Mouse (Mus musculus): ENCODE results near the gene Cdkn1c. TPM values are rescaled to one million over a fixed set of nuclear protein-coding genes. Genes with fewer than 3 reads are reported as not detected.

The Cdkn1c gene
- polyA plus RNA-seq, 1 experiment from 2014 or later, result 617 TPM

DNA sequence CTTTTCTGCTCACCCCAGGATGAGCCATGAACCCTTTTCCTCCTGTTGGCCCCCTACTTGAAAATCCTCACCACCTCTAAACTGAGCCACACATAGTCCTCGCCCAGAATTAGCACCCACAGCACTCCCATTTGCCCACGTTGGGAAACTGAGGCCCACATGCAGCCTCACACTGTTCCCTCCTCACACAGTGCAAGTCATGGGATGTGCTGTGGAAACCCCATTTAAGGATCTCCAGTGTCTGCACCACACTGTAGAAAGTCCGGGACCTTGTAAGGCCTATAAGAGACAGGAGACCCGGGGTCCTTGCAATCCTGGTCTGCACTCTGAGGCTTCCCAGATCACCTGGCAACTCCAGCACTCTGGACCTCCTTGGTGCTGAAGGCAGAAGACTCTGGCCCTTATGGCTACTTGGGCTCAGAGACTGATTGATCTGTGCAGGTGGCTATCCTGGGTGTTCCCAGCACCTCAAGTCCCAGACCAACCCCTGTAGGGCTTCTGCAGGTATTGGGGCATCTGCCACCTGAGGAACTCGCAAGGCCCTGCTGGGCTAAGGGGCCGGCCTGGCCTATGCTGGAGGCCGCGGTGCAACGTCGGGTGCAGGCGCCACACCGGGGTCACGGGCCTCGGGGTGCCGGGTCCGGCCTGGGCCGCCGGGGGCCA, 23.5 kb downstream of the Cdkn1c start:
- WGBS, result 15% methylated on average over 18 of the region's 18 CpGs
- H3K27ac ChIP-seq (ENCODE audit: low read depth, low read length), result no peak overlapping the region
- no peaks in the 10 kb centered on the region for H3K36me3 ChIP-seq (ENCODE audit: control insufficient read depth, insufficient read depth, low read length)
- peak overlapping the region; percentile 42 for H3K4me3 ChIP-seq (ENCODE audit: low read depth, low read length)
- no peaks in the 10 kb centered on the region for H3K9me3 ChIP-seq (ENCODE audit: control insufficient read depth, low read length)
- DNase-seq (ENCODE audit: low spot score) (peak; percentile 51), ATAC-seq (replicated peaks; ENCODE audit: low FRiP score) (no peak)
- H3K4me2 ChIP-seq, result peak overlapping the region; percentile 55
- H3K9ac ChIP-seq (ENCODE audit: low read depth, low read length), result peak overlapping the region; percentile 66
- H3K4me1 ChIP-seq (replicated peaks; ENCODE audit: control insufficient read depth, insufficient read depth, low read length), result peaks cover 2% of the 10 kb centered on the region
- H3K27me3 ChIP-seq (replicated peaks; ENCODE audit: control insufficient read depth, insufficient read depth, low read length), result peaks cover 49% of the 10 kb centered on the region

- Histone ChIP-seq H3K27me3 (replicated peaks; ENCODE audit: control insufficient read depth, insufficient read depth, low read length) (peaks cover 28% of the 10 kb centered on the region), H3K4me3 (ENCODE audit: low read depth, low read length) (no peak overlapping the region), H3K9me3 (ENCODE audit: control insufficient read depth, low read length) (no peaks in the 10 kb centered on the region), H3K27ac (ENCODE audit: low read depth, low read length) (no peak overlapping the region), H3K4me2 (no peak overlapping the region), H3K36me3 (ENCODE audit: control insufficient read depth, insufficient read depth, low read length) (no peaks in the 10 kb centered on the region), H3K9ac (ENCODE audit: low read depth, low read length) (no peak overlapping the region), H3K4me1 (replicated peaks; ENCODE audit: control insufficient read depth, insufficient read depth, low read length) (peaks cover 2% of the 10 kb centered on the region; the same call in 1 of the 2 replicates)
- DNase-seq (ENCODE audit: low spot score), result no peak
- 80% methylated on average over 7 of the region's 7 CpGs for WGBS
- ATAC-seq (replicated peaks; ENCODE audit: low FRiP score), result no peak
These were observed 27.5 kb downstream of the Cdkn1c start for GRCm38 (mm10) chr7:143433331-143433730.

- Histone ChIP-seq H3K27ac (ENCODE audit: low read depth, low read length) (no peak overlapping the region), H3K4me3 (ENCODE audit: low read depth, low read length) (no peak overlapping the region), H3K27me3 (replicated peaks; ENCODE audit: control insufficient read depth, insufficient read depth, low read length) (peaks cover 21% of the 10 kb centered on the region), H3K4me2 (no peak overlapping the region), H3K36me3 (ENCODE audit: control insufficient read depth, insufficient read depth, low read length) (no peaks in the 10 kb centered on the region), H3K4me1 (replicated peaks; ENCODE audit: control insufficient read depth, insufficient read depth, low read length) (peaks cover 1% of the 10 kb centered on the region; the same call in 1 of the 2 replicates), H3K9me3 (ENCODE audit: control insufficient read depth, low read length) (no peaks in the 10 kb centered on the region), H3K9ac (ENCODE audit: low read depth, low read length) (no peak overlapping the region)
- WGBS, result 65% methylated on average over 1 of the region's 1 CpGs
- no peak for DNase-seq (ENCODE audit: low spot score)
- no peak for ATAC-seq (replicated peaks; ENCODE audit: low FRiP score)
These were observed 28.2 kb downstream of the Cdkn1c start for GRCm38 (mm10) chr7:143432631-143433030.

- Histone ChIP-seq H3K9me3 (ENCODE audit: control insufficient read depth, low read length) (no peaks in the 10 kb centered on the region), H3K9ac (ENCODE audit: low read depth, low read length) (no peak overlapping the region), H3K27ac (ENCODE audit: low read depth, low read length) (no peak overlapping the region), H3K36me3 (ENCODE audit: control insufficient read depth, insufficient read depth, low read length) (no peaks in the 10 kb centered on the region), H3K27me3 (replicated peaks; ENCODE audit: control insufficient read depth, insufficient read depth, low read length) (peaks cover 4% of the 10 kb centered on the region; the same call in 1 of the 2 replicates), H3K4me1 (replicated peaks; ENCODE audit: control insufficient read depth, insufficient read depth, low read length) (no peaks in the 10 kb centered on the region; the same call in 1 of the 2 replicates), H3K4me2 (no peak overlapping the region), H3K4me3 (ENCODE audit: low read depth, low read length) (no peak overlapping the region)
- DNase-seq (ENCODE audit: low spot score) (no peak), ATAC-seq (replicated peaks; ENCODE audit: low FRiP score) (no peak)
- 71% methylated on average over 2 of the region's 2 CpGs for WGBS
These were observed 31.9 kb downstream of the Cdkn1c start for GRCm38 (mm10) chr7:143428814-143429499.

DNA sequence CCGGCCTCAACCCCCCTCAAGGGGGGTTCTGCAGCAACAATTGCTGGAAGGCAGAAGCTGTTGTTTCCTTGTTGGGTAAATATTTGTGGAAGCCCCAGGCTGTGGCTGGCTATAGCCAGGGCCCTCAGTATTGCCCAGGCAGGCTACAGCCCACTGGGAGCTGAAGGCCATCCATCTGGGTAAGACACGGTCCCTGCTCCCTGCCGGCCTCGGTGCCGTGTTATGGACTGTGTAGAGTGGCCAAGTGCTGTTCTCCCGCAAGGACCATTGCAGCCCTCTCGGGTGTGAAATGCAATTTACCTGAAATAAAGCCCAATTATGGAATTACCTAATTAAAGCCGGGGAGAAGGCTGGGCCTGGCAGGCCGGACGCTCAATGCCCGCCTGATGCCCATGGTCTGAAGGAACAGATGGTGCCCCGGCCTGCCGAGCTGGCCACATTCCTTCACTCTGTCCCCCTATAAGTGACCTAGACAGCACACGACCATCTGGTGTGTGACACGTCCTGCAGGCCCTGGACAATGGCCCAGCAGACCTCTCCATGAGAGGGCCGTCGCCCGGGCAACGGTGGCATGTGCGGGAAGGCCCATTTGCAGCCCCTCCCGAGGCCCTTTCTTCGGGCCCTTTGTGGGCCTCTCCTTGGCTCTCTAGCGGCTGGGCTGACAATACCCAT, 32.6 kb downstream of the Cdkn1c start:
- H3K4me2 ChIP-seq, result no peak overlapping the region
- no peak overlapping the region for H3K27ac ChIP-seq (ENCODE audit: low read depth, low read length)
- no peak for ATAC-seq (replicated peaks; ENCODE audit: low FRiP score)
- H3K9ac ChIP-seq (ENCODE audit: low read depth, low read length), result no peak overlapping the region
- H3K36me3 ChIP-seq (ENCODE audit: control insufficient read depth, insufficient read depth, low read length), result no peaks in the 10 kb centered on the region
- no peak overlapping the region for H3K4me3 ChIP-seq (ENCODE audit: low read depth, low read length)
- no peaks in the 10 kb centered on the region; the same call in 1 of the 2 replicates for H3K4me1 ChIP-seq (replicated peaks; ENCODE audit: control insufficient read depth, insufficient read depth, low read length)
- H3K9me3 ChIP-seq (ENCODE audit: control insufficient read depth, low read length), result no peaks in the 10 kb centered on the region
- 77% methylated on average over 23 of the region's 23 CpGs for WGBS
- peaks cover under 1% of the 10 kb centered on the region; the same call in 1 of the 2 replicates for H3K27me3 ChIP-seq (replicated peaks; ENCODE audit: control insufficient read depth, insufficient read depth, low read length)
- DNase-seq (ENCODE audit: low spot score), result no peak

DNA sequence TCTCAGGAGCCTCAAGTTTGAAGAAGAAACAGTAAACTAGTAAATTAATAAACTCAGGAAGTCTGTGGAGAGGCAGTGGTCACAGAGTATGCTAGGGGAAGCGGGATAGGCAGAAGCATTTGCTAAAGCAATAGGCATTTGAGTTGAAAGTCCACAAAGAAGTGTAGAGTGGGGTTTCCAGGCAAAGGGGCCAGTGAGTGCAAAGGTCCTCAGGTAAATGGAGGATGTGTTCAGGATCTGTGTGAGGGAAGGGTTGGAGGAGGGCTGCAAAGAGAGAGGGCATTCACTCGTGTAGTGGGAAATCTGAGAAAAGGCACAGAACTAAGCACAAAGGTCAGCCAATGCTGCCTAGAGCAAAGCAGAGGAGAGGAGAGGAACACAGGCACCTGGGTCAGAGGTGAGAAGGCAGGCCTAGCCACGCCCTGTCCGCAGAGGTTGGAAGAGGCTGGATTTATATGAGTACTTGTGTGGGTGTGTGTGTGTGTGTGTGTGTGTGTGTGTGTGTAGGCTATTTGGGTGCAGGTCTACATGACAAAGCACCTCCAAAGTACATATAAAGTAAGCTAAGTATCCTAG, 41.2 kb downstream of the Cdkn1c start:
- H3K4me1 ChIP-seq (replicated peaks; ENCODE audit: control insufficient read depth, insufficient read depth, low read length), result peaks cover 3% of the 10 kb centered on the region; the same call in 1 of the 2 replicates
- H3K9ac ChIP-seq (ENCODE audit: low read depth, low read length), result no peak overlapping the region
- ATAC-seq (replicated peaks; ENCODE audit: low FRiP score) (no peak), DNase-seq (ENCODE audit: low spot score) (no peak)
- no peaks in the 10 kb centered on the region for H3K36me3 ChIP-seq (ENCODE audit: control insufficient read depth, insufficient read depth, low read length)
- no peak overlapping the region for H3K4me2 ChIP-seq
- no peaks in the 10 kb centered on the region for H3K9me3 ChIP-seq (ENCODE audit: control insufficient read depth, low read length)
- no peaks in the 10 kb centered on the region for H3K27me3 ChIP-seq (replicated peaks; ENCODE audit: control insufficient read depth, insufficient read depth, low read length)
- WGBS, result 67% methylated on average over 4 of the region's 4 CpGs
- H3K4me3 ChIP-seq (ENCODE audit: low read depth, low read length), result no peak overlapping the region
- H3K27ac ChIP-seq (ENCODE audit: low read depth, low read length), result no peak overlapping the region

- H3K36me3 ChIP-seq (ENCODE audit: control insufficient read depth, insufficient read depth, low read length), result no peaks in the 10 kb centered on the region
- WGBS, result 75% methylated on average over 5 of the region's 5 CpGs
- no peak overlapping the region for H3K4me2 ChIP-seq
- ATAC-seq (replicated peaks; ENCODE audit: low FRiP score) (no peak), DNase-seq (ENCODE audit: low spot score) (no peak)
- no peaks in the 10 kb centered on the region for H3K27me3 ChIP-seq (replicated peaks; ENCODE audit: control insufficient read depth, insufficient read depth, low read length)
- H3K4me3 ChIP-seq (ENCODE audit: low read depth, low read length), result no peak overlapping the region
- H3K9me3 ChIP-seq (ENCODE audit: control insufficient read depth, low read length), result no peaks in the 10 kb centered on the region
- H3K9ac ChIP-seq (ENCODE audit: low read depth, low read length), result no peak overlapping the region
- H3K27ac ChIP-seq (ENCODE audit: low read depth, low read length), result 0 out of 2 replicates have a peak overlapping the region, but pooled peaks have one; percentile 37
- H3K4me1 ChIP-seq (replicated peaks; ENCODE audit: control insufficient read depth, insufficient read depth, low read length), result peaks cover 5% of the 10 kb centered on the region; the same call in 1 of the 2 replicates
These were observed 43.0 kb downstream of the Cdkn1c start for GRCm38 (mm10) chr7:143417875-143418274.

DNA sequence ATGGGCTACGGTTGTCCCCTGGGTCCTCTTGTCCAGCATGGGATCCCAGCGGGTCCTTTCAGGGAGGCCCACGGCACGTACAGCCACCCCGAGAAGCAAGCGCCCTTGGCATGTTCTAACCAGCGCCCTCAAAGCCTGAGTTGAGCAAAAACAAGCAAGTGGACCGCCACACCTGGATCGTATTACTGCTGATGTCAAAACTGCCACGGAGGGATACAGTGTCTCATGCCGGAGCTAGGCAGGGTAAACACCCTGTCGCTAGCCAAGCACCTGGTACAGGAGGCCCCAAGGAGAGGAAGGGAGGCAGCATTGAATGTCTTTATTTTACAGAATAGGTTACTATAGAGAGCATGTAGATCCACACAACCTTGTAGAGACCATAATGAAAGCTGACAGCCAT, 44.4 kb downstream of the Cdkn1c start:
- DNase-seq (ENCODE audit: low spot score) (no peak), ATAC-seq (replicated peaks; ENCODE audit: low FRiP score) (no peak)
- WGBS, result 81% methylated on average over 12 of the region's 12 CpGs
- Histone ChIP-seq H3K4me1 (replicated peaks; ENCODE audit: control insufficient read depth, insufficient read depth, low read length) (peaks cover 5% of the 10 kb centered on the region; the same call in 1 of the 2 replicates), H3K9me3 (ENCODE audit: control insufficient read depth, low read length) (no peaks in the 10 kb centered on the region), H3K4me3 (ENCODE audit: low read depth, low read length) (no peak overlapping the region), H3K27me3 (replicated peaks; ENCODE audit: control insufficient read depth, insufficient read depth, low read length) (no peaks in the 10 kb centered on the region), H3K36me3 (ENCODE audit: control insufficient read depth, insufficient read depth, low read length) (no peaks in the 10 kb centered on the region), H3K27ac (ENCODE audit: low read depth, low read length) (no peak overlapping the region), H3K9ac (ENCODE audit: low read depth, low read length) (no peak overlapping the region), H3K4me2 (no peak overlapping the region)
